Mouse (Mus musculus) embryonic fibroblast, embryonic 13.5 days (primary cell): ENCODE measurements around the gene Lyrm9.

Source experiments
- CTCF ChIP-seq: IDR thresholded peaks from 2 replicates; pipeline ENCODE4 v1.5.1; 2011; ENCODE audit warnings: mild to moderate bottlenecking, control low read depth, low read length, moderate library complexity, borderline replicate concordance; ENCODE audit not compliant: insufficient read depth
- POLR2A ChIP-seq: IDR thresholded peaks from 2 replicates; pipeline ENCODE4 v1.6.1; 2011; ENCODE audit warnings: low read depth, mild to moderate bottlenecking, control low read depth, low read length, moderate library complexity

DNA sequence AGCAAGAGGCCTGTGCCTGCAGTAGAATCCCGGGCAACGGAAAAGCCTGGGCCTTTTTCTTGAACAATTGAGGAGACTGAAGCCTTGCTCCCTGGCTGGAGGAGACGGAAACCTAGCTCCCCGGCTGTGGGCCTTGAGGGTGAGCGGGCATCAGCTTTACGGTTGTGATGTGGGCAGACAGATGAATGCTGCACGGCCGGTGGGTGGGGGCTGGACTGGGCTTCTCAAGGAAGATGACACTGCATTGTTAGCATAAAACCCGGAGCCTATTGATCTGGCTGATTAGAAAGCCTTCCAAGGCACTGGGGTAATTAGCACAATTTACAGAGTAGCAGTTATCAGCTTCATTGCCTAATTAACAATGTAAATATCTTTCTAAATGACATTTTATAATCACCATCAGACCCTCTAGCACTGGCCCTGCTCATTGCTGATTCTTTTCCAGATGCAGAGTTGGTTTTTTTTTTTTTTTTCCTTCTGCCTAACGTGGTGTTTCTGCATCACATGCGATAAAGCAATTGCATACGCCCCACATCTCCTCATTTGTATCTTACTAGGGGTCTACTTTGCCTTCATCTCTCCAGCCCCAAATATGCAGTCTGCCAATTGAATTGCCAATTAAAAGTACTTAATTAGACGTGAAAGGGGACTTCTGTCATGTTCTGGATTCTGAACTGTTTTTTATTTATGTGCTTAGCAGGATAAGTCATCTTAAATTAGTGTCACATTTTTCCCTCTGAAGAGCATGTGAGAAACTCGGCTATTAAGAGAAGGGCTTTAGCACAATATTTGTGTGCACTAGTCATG is 10.2 kb upstream of the Lyrm9 start:
- no peak for TF ChIP-seq POLR2A
- no peak for TF ChIP-seq CTCF
